Mouse (Mus musculus): Measurements from ENCODE around the gene Maff.

DNA sequence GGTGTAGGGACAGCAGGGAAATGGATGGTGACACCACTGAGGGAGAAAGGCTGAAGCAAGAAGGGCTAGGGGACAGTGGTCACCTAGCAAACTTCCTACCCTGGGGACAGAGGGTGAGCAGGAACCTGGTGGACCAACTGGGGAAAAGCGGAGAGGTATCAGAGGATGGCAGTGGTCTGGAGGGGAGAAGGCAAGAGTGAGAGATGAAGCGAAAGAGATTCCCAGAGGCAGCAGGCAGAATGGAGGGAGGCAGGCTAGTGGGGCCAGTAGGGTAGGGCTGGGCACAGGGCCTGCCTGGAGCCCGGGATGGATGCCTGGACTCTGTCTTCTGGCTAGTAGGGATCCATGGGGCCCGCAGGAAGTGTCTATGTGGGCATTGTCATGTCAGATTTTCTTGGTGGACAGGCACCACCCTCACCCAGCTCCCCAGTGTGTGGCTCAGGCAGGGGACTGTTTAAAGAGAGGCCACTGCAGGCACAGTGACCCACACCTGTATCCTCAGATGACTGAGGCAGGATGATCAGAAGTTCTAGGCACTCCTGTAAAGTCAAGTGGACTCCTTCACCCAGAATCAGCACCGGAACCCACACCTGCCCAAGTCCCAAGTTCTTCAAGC, 7.4 kb downstream of the Maff start:
- TF ChIP-seq POLR2A (IDR thresholded peaks at IDR 0.05; ENCODE audit: insufficient read depth, low read depth, low read length) (no peak), CTCF (IDR thresholded peaks at IDR 0.05; ENCODE audit: insufficient read depth, low read depth, low read length) (no peak)

Measured in olfactory bulb, adult 2 months (tissue).